Mouse (Mus musculus): ENCODE data around the gene Nacc1.
A peak's percentile ranks its signal among the peaks of the same experiment; 100 is the strongest.

The Nacc1 gene

GRCm38 (mm10) chr8:84687705-84688100 lies at the start of gene Nacc1:
Gene Nacc1, minus strand, starts transcription at chr8:84687862.
- peak; percentile 91 for DNase-seq (ENCODE audit: low spot score)

- DNase-seq (ENCODE audit: low spot score), result peak; percentile 67
Observed at GRCm38 (mm10) chr8:84736521-84736920, 48.9 kb upstream of the Nacc1 start.

GRCm38 (mm10) chr8:84735597-84735996 lies 47.9 kb upstream of the Nacc1 start:
- no peak for DNase-seq (ENCODE audit: low spot score)

GRCm38 (mm10) chr8:84734680-84735079 lies 47.0 kb upstream of the Nacc1 start:
- no peak for DNase-seq (ENCODE audit: low spot score)

GRCm38 (mm10) chr8:84733959-84734358 lies 46.3 kb upstream of the Nacc1 start:
- no peak for DNase-seq (ENCODE audit: low spot score)

- DNase-seq (ENCODE audit: low spot score), result no peak
Observed at GRCm38 (mm10) chr8:84732996-84733395, 45.3 kb upstream of the Nacc1 start.

GRCm38 (mm10) chr8:84732545-84732944 lies 44.9 kb upstream of the Nacc1 start:
- no peak for DNase-seq (ENCODE audit: low spot score)

- peak; percentile 50 for DNase-seq (ENCODE audit: low spot score)
Observed at GRCm38 (mm10) chr8:84731371-84732177, 43.9 kb upstream of the Nacc1 start.

- no peak for DNase-seq (ENCODE audit: low spot score)
Observed at GRCm38 (mm10) chr8:84730541-84731370, 43.1 kb upstream of the Nacc1 start.

GRCm38 (mm10) chr8:84729921-84730362 lies 42.3 kb upstream of the Nacc1 start:
- DNase-seq (ENCODE audit: low spot score), result no peak

GRCm38 (mm10) chr8:84728474-84728873 lies 40.8 kb upstream of the Nacc1 start:
- no peak for DNase-seq (ENCODE audit: low spot score)

GRCm38 (mm10) chr8:84725941-84726259 lies 38.2 kb upstream of the Nacc1 start:
- peak; percentile 90 for DNase-seq (ENCODE audit: low spot score)

- no peak for DNase-seq (ENCODE audit: low spot score)
Observed at GRCm38 (mm10) chr8:84725246-84725940, 37.7 kb upstream of the Nacc1 start.

GRCm38 (mm10) chr8:84724683-84725082 lies 37.0 kb upstream of the Nacc1 start:
- DNase-seq (ENCODE audit: low spot score), result no peak

- DNase-seq (ENCODE audit: low spot score), result no peak
Observed at GRCm38 (mm10) chr8:84723571-84723900, 35.9 kb upstream of the Nacc1 start.

GRCm38 (mm10) chr8:84722850-84723570 lies 35.3 kb upstream of the Nacc1 start, which contains the start of gene G430095P16Rik:
Gene G430095P16Rik, plus strand, starts transcription at chr8:84723007.
- peak; percentile 82 for DNase-seq (ENCODE audit: low spot score)

- DNase-seq (ENCODE audit: low spot score), result no peak
Observed at GRCm38 (mm10) chr8:84722530-84722849, 34.8 kb upstream of the Nacc1 start.

- DNase-seq (ENCODE audit: low spot score), result no peak
Observed at GRCm38 (mm10) chr8:84718959-84719690, 31.5 kb upstream of the Nacc1 start.

- no peak for DNase-seq (ENCODE audit: low spot score)
Observed at GRCm38 (mm10) chr8:84718476-84718875, 30.8 kb upstream of the Nacc1 start.

GRCm38 (mm10) chr8:84716790-84717189 lies 29.1 kb upstream of the Nacc1 start:
- DNase-seq (ENCODE audit: low spot score), result no peak

GRCm38 (mm10) chr8:84715893-84716468 lies 28.3 kb upstream of the Nacc1 start:
- no peak for DNase-seq (ENCODE audit: low spot score)

All from adipocyte (in vitro differentiated cells).